Mouse (Mus musculus) ES-E14 (cell line): ENCODE data around the gene Fbxw9.

Source experiments
- HCFC1 ChIP-seq: IDR thresholded peaks from 2 replicates; pipeline ENCODE4 v1.6.1; 2012; ENCODE audit warnings: low read length, inconsistent platforms, borderline replicate concordance; ENCODE audit not compliant: insufficient read depth
- ZC3H11A ChIP-seq: IDR thresholded peaks from 2 replicates; pipeline ENCODE4 v1.6.1; 2012; ENCODE audit warnings: low read depth, mild to moderate bottlenecking, inconsistent platforms, low read length, borderline replicate concordance

- no peak for TF ChIP-seq HCFC1
- TF ChIP-seq ZC3H11A: no peak
Measured at GRCm38 (mm10) chr8:85036381-85036717, 23.5 kb upstream of the Fbxw9 start.
